Mouse (Mus musculus): ENCODE measurements around the gene 9230112D13Rik.
A peak's percentile ranks its signal among the peaks of the same experiment; 100 is the strongest.

The 9230112D13Rik gene

GRCm38 (mm10) chr14:34522701-34523100, at the start of gene 9230112D13Rik:
TSS of gene 9230112D13Rik (minus strand) at chr14:34522801.
- DNase-seq (ENCODE audit: low spot score): no peak

DNA sequence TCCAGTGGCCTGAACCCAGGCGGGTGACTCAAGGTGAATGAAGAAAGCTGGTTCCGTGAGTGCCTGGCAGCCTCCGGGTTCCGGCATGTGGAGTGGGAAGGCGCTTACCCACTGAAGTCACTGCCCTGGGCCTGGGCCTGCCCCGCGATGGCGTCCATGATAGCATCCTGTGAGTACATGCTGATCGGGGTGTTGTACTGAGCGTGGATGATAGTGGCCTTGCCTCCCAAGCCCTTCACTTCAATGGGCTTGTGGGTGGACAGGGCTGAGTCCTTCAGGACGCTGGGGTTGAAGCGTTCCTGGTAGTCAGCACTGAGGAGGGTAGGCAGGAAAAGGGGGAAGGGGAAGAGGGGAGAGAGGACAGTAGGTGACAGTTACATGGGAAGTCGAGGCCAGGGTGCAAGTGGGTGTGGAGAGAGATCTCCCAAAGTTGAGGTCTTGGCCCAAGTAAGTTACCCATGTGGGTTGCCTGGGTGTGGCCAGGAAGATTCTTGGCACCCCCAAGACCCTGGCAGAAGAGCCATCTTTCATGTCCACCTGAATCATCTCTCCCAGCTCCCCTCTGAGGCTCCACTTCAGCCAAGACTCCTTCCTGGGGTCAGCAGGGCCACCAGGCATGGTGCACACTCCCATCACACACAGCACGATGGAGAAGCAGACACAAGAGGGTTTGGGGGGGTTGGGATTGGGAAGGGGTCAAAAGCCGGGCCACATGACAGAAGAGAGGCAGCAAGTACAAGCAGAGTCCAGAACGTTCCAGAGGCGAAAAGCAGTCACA, 49.2 kb upstream of the 9230112D13Rik start:
- no peak for DNase-seq (ENCODE audit: low spot score)

GRCm38 (mm10) chr14:34570903-34571302, 48.3 kb upstream of the 9230112D13Rik start:
- no peak for DNase-seq (ENCODE audit: low spot score)

- DNase-seq (ENCODE audit: low spot score): peak; percentile 49
Measured at GRCm38 (mm10) chr14:34570294-34570693, 47.7 kb upstream of the 9230112D13Rik start.

DNA sequence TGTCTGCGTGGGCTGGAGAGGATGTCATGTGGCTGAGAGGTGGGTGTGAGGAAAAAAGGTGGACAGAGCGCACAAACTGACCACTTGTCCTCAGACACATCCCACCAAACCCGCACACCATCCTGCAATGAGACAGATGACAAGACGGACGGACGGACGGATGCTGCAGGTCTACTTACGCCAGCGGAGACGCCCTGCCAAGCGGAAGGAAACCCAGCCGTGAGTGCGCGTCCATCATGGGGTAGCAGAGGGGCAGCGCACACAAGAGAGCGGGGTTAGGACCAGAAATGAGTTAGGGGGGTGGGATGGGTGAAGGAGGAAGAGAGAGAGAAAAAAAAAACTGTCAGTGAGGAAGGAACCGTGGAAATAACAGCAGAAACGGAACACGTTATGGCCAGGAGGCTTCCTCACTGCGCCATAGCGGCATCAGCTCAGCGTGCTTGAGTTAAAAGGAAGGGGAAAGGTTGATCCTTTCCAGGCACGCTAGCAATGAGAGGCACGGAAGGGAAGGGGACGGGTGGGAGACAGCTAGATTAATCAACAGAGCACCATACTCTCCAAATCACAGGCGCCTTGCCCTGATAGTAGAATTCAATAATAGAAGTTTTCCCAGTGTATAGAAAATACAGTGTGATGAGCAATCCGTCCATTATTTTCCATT, 47.1 kb upstream of the 9230112D13Rik start:
- no peak for DNase-seq (ENCODE audit: low spot score)

- DNase-seq (ENCODE audit: low spot score): no peak
Measured at GRCm38 (mm10) chr14:34568626-34569025, 46.0 kb upstream of the 9230112D13Rik start.

GRCm38 (mm10) chr14:34567697-34568096, 45.1 kb upstream of the 9230112D13Rik start:
- no peak for DNase-seq (ENCODE audit: low spot score)

- DNase-seq (ENCODE audit: low spot score): no peak
Measured at GRCm38 (mm10) chr14:34566530-34566929, 43.9 kb upstream of the 9230112D13Rik start.

DNA sequence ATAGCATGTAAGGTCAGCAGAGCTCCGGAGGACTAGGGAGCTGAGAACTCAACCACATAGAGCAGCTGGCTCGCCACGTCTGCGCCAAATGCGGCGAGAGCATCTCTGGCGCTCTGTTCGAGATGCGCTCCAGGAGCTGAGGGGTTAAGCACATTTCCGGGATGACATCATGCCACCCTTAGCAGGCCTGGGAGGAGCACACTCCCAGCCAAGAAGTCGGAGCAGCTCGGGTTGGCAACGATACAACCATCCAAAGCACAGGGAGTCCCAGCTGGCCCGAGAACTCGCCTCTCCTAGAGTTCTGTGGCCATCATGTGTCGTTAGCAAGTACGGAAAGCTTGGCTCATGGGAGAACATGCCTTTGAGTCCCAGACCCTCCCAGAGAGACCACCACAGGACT, 43.1 kb upstream of the 9230112D13Rik start:
- DNase-seq (ENCODE audit: low spot score): no peak

DNA sequence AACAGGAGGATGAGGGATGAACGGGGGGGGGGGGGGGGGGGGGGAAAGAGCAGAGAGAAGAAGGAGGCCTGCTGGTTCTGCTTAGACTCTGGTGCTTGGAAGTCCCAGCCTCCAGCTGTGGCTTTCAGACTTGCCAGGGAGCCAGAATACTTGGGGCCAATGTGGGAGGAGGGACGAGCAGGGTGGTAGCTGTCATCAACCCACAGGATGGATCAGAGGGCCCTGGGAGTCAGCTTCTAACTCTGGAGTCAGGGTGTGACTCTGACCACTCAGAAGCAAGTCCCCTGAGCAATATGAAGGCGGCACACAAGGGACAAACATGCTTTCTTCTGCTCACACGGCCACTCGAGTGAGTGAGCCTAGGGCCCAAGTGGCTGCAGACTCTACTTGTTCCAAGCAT, 42.0 kb upstream of the 9230112D13Rik start:
- DNase-seq (ENCODE audit: low spot score): no peak

DNA sequence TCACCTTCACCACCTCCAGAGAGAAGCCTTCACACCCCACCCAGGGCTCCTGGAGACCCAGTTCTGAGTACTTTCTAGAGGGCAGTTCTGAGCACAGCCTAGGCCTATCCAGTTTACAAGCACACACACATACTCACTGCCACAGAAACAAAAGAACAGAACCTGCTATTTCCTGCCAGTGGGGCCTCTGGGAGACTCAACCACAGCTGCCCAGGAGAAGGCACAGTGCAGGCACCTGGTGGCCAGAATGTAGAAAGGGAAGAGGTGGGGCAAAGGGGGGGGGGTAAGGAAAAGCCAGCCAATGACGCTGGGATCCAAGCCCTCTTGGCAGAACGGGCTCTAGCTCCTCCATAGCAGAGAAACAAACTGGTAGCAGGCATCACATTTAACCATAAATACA, 39.8 kb upstream of the 9230112D13Rik start:
- DNase-seq (ENCODE audit: low spot score): no peak

GRCm38 (mm10) chr14:34561647-34562046, 39.0 kb upstream of the 9230112D13Rik start:
- DNase-seq (ENCODE audit: low spot score): no peak

- no peak for DNase-seq (ENCODE audit: low spot score)
Measured at GRCm38 (mm10) chr14:34558947-34559346, 36.3 kb upstream of the 9230112D13Rik start.

DNA sequence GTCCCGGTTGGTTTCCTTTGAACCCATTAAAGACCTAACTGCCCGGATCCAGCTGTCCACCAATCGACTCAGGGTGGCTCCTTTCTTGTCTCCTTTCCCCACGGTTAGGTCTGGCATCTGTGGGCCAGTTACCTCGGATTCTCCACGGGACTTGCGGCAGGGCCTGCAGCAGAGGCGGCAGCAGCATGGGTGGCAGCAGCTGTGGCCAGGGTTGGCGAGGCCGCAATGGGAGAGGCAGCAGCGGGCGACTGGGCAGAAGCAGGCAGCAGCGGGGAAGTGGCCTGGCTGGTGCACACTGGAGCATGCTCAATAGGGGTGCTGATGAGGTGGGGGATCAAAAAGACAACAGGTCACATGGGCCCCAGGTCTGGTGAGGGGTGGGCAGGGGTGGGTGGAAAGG, 32.6 kb upstream of the 9230112D13Rik start:
- no peak for DNase-seq (ENCODE audit: low spot score)

DNA sequence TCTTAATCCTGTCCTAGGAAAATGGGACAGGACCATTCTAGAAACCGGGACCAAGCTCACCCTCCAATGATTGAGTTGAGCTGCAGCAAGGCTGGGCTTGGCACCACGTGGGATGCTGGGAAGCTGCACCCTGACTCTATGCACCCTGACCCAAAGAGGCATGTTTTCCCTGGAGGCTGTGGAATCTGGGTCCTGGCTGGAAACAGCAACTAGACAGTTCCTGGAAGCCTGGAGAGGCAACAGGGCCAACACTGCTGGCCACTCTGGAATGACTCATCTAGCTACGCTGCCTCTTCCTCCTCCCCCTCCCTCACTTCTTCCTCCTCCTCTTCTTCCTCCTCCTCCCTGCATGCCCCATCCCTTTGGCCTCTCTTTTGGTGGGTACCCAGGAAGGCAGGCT, 31.4 kb upstream of the 9230112D13Rik start:
- no peak for DNase-seq (ENCODE audit: low spot score)

DNA sequence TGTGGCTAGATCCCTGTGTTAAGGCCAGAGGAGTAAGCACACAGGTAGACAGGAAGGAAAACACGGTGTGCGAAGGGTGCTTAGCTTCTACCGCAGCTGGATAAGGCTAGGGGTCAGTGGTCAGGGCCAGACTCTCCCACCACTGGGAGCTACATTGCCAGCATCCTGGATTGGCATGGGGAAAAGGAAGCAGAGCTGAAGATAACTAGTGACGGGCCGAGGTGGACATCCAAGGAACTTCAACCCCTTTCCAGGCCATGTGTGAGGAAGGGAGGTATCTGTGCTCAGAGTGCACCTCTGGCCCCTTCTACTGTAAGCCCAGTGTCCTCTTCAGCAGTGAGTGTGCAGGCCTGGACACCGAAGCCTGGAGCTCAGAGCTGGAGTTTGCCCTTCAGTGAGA, 30.9 kb upstream of the 9230112D13Rik start:
- DNase-seq (ENCODE audit: low spot score): no peak

DNA sequence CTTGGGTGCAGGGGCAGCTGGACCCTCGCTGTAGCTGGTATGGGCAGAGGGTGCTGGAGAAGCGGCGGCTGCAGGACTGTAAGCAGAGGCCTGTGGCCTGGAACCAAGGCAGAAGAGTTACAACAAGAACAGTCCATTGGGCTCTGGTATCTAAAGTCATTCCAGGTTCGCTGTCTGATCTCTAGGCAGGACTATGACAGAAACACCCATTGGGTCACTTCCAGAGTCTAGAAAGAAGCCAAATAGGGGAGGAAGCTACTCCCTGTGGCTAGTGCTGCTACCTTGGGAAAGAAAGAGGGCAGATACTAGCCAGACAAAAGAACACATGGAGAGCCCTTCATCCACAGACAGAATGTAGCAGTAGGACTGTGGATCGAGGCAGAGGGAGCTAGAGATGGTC, 29.6 kb upstream of the 9230112D13Rik start:
- no peak for DNase-seq (ENCODE audit: low spot score)

GRCm38 (mm10) chr14:34549004-34549671, 26.5 kb upstream of the 9230112D13Rik start:
- DNase-seq (ENCODE audit: low spot score): peak; percentile 49

DNA sequence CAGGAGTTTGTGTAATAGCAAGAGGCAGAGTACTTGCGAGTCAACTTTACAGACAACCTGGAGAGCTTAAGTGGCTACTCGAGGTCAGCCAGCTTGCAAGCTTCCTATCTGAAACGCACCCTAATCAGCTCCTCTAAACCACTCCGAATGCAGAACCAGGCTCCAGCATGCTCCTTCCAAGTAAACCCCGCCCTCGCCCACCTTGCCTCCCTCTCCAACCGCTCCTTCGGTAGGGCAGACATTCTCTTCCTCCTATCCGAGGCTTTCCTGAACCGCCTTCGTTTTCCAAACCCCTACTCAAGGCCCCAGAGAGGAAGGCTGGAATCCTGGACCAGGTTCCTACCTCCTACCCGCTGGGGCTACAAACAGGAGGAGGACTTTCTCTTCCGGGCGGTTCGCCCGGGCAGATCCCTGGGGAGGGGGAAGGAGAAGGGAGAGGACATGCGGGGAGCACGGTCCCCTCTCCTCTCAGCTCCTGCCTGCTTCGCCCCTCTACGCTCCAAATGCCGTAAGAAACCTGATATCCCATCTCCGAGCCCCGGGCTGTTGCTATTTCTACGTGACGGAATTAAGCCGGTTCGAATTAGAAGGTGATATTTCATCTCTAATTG, 25.9 kb upstream of the 9230112D13Rik start:
- DNase-seq (ENCODE audit: low spot score): no peak

GRCm38 (mm10) chr14:34544545-34544944, 21.9 kb upstream of the 9230112D13Rik start:
- DNase-seq (ENCODE audit: low spot score): no peak

DNA sequence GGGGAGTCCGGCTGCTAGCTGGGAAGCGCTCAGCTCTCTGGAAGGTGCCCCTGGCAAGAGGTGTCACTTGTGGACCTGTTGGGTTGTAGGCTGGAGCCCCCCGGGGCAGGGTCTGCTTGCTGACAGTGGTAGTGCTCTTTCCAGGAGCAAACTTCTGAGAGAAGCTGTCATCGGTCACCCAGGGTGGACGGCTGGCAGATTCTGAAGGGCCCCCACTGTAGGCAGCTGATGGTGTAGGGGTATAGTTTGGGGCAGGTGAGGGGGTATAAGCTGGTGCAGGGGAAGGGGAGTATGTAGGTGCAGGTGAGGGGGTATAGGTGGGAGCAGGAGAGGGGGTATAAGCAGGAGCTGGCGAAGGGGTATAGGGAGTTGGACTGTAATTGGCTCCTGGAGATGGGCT, 21.4 kb upstream of the 9230112D13Rik start:
- DNase-seq (ENCODE audit: low spot score): no peak

DNA sequence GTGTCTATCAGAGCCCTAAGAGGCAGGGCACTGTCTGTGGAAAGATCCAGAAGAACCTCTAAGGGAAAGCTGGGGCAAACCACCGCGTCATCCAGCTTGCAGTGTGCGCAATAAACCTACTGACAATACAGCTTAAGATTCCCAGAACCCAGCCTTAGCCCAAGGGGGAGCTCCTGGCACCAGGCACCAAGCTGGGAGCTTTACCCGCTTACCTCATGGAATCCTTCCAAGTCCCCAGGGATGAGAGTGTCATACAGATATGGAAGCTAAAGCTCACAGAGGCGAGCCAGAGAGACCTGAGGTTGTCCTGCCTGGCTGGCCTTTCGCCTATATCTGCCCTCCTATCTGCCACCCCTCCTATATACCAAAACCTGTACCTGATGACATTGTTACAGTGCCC, 21.0 kb upstream of the 9230112D13Rik start:
- DNase-seq (ENCODE audit: low spot score): no peak

DNA sequence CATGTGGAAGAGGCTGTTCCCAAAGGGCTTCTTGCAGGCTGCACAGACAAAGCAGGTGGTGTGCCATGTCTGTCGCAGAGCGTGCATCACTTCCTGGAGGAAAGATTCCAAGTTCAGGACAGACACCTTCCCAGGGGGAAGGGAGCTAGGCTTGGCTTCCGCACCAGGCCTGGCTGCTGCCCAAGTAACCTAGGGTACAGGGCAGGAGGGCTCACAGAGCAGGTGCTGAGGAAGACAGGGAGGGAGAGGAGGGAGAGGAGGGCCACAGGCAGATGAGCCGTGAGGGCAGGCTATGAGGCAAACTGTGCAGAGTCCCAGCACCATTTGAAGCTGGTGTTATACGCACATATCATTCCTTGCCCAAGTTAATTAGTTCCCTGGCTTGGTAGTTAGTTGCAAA, 19.3 kb upstream of the 9230112D13Rik start:
- no peak for DNase-seq (ENCODE audit: low spot score)
